Mouse (Mus musculus): Measurements from ENCODE around the gene Mov10. TPM values are rescaled to one million over a fixed set of nuclear protein-coding genes. Genes with fewer than 3 reads are reported as not detected.

The Mov10 gene
- polyA plus RNA-seq, 1 experiment from 2014 or later, result 51.8 TPM

- no peak overlapping the region for H3K4me3 ChIP-seq (ENCODE audit: low read length)
- H3K9ac ChIP-seq (ENCODE audit: low read depth, low read length), result no peak overlapping the region
- no peak overlapping the region for H3K4me2 ChIP-seq (replicated peaks; ENCODE audit: low read depth, low read length)
- H3K4me1 ChIP-seq (ENCODE audit: control insufficient read depth, insufficient read depth, low read length), result no peaks in the 10 kb centered on the region
- no peaks in the 10 kb centered on the region for H3K9me3 ChIP-seq (ENCODE audit: control insufficient read depth, low read length)
- ATAC-seq (ENCODE audit: low FRiP score, low TSS enrichment), result no peak
- WGBS, result 85% methylated on average over 1 of the region's 1 CpGs
- H3K27ac ChIP-seq (ENCODE audit: low read depth, low read length), result no peak overlapping the region
- H3K36me3 ChIP-seq (ENCODE audit: control insufficient read depth, insufficient read depth, low read length), result no peaks in the 10 kb centered on the region; the same call in 1 of the 2 replicates
- no peaks in the 10 kb centered on the region for H3K27me3 ChIP-seq (ENCODE audit: control insufficient read depth, insufficient read depth, low read length)
These were observed 36.1 kb upstream of the Mov10 start for GRCm38 (mm10) chr3:104854465-104854864.

DNA sequence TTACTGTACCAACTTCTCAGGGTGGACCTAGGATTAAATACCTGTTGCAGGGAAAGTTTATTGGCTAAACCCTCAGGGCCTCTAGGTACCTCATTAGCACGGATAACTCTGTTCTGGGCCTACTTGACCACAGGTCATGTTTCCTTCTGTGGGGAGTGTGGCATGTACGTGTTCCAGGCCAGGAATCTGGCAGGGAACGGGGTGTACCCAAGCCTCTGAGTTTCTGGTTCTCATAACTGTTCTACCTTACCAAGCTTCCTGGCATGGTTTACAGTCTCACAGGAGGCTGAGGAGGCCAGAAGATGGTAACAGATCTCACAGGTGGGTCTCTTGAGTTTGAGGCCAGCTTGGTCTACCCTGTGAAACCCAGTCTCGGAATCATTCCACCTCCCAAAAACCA is 28.2 kb upstream of the Mov10 start:
- Histone ChIP-seq H3K4me2 (replicated peaks; ENCODE audit: low read depth, low read length) (no peak overlapping the region), H3K9me3 (ENCODE audit: control insufficient read depth, low read length) (no peaks in the 10 kb centered on the region), H3K27ac (ENCODE audit: low read depth, low read length) (no peak overlapping the region), H3K4me3 (ENCODE audit: low read length) (no peak overlapping the region), H3K4me1 (ENCODE audit: control insufficient read depth, insufficient read depth, low read length) (no peaks in the 10 kb centered on the region), H3K9ac (ENCODE audit: low read depth, low read length) (no peak overlapping the region), H3K27me3 (ENCODE audit: control insufficient read depth, insufficient read depth, low read length) (no peaks in the 10 kb centered on the region), H3K36me3 (ENCODE audit: control insufficient read depth, insufficient read depth, low read length) (peaks cover 31% of the 10 kb centered on the region)
- no peak for ATAC-seq (ENCODE audit: low FRiP score, low TSS enrichment)
- 85% methylated on average over 4 of the region's 4 CpGs for WGBS

- Histone ChIP-seq H3K4me3 (ENCODE audit: low read length) (no peak overlapping the region), H3K27ac (ENCODE audit: low read depth, low read length) (no peak overlapping the region), H3K36me3 (ENCODE audit: control insufficient read depth, insufficient read depth, low read length) (peaks cover 69% of the 10 kb centered on the region), H3K27me3 (ENCODE audit: control insufficient read depth, insufficient read depth, low read length) (no peaks in the 10 kb centered on the region), H3K9me3 (ENCODE audit: control insufficient read depth, low read length) (no peaks in the 10 kb centered on the region), H3K4me1 (ENCODE audit: control insufficient read depth, insufficient read depth, low read length) (no peaks in the 10 kb centered on the region), H3K4me2 (replicated peaks; ENCODE audit: low read depth, low read length) (no peak overlapping the region), H3K9ac (ENCODE audit: low read depth, low read length) (no peak overlapping the region)
- no peak for ATAC-seq (ENCODE audit: low FRiP score, low TSS enrichment)
- 92% methylated on average over 5 of the region's 5 CpGs for WGBS
These were observed 22.7 kb upstream of the Mov10 start for GRCm38 (mm10) chr3:104841049-104841448.

- no peaks in the 10 kb centered on the region for H3K9me3 ChIP-seq (ENCODE audit: control insufficient read depth, low read length)
- 90% methylated on average over 3 of the region's 3 CpGs for WGBS
- H3K4me2 ChIP-seq (replicated peaks; ENCODE audit: low read depth, low read length), result no peak overlapping the region
- no peaks in the 10 kb centered on the region for H3K4me1 ChIP-seq (ENCODE audit: control insufficient read depth, insufficient read depth, low read length)
- no peak overlapping the region for H3K9ac ChIP-seq (ENCODE audit: low read depth, low read length)
- H3K27me3 ChIP-seq (ENCODE audit: control insufficient read depth, insufficient read depth, low read length), result no peaks in the 10 kb centered on the region
- no peak for ATAC-seq (ENCODE audit: low FRiP score, low TSS enrichment)
- no peak overlapping the region for H3K4me3 ChIP-seq (ENCODE audit: low read length)
- no peak overlapping the region for H3K27ac ChIP-seq (ENCODE audit: low read depth, low read length)
- peaks cover 71% of the 10 kb centered on the region for H3K36me3 ChIP-seq (ENCODE audit: control insufficient read depth, insufficient read depth, low read length)
These were observed 17.4 kb upstream of the Mov10 start for GRCm38 (mm10) chr3:104835797-104836196.

GRCm38 (mm10) chr3:104822413-104822812 is 4.0 kb upstream of the Mov10 start:
- Histone ChIP-seq H3K27me3 (ENCODE audit: control insufficient read depth, insufficient read depth, low read length) (no peaks in the 10 kb centered on the region), H3K9ac (ENCODE audit: low read depth, low read length) (no peak overlapping the region), H3K9me3 (ENCODE audit: control insufficient read depth, low read length) (no peaks in the 10 kb centered on the region), H3K4me2 (replicated peaks; ENCODE audit: low read depth, low read length) (no peak overlapping the region), H3K4me3 (ENCODE audit: low read length) (no peak overlapping the region), H3K36me3 (ENCODE audit: control insufficient read depth, insufficient read depth, low read length) (peaks cover 32% of the 10 kb centered on the region), H3K27ac (ENCODE audit: low read depth, low read length) (no peak overlapping the region), H3K4me1 (ENCODE audit: control insufficient read depth, insufficient read depth, low read length) (peaks cover 9% of the 10 kb centered on the region; the same call in 1 of the 2 replicates)
- WGBS, result 83% methylated on average over 3 of the region's 3 CpGs
- no peak for ATAC-seq (ENCODE audit: low FRiP score, low TSS enrichment)

DNA sequence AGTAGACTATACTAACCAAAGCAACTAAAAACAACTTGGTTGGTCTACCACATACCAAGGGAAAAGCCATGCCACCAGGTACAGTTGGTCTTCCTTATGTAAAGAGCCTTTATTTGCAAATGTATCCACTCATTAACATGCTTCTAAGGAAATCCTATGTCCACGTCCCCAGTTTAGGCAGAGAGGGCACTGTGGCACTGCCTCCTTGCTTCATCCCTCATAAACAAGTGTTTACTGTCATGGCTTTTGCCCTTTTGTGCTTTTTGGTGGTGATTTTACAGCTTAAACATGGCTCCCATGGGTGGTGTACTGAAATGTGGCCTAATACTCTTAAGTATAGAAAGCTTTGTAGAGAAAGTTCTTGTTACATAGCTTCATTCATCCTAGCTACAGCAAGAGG is 2.1 kb upstream of the Mov10 start:
- no peak overlapping the region for H3K4me3 ChIP-seq (ENCODE audit: low read length)
- H3K27ac ChIP-seq (ENCODE audit: low read depth, low read length), result no peak overlapping the region
- H3K27me3 ChIP-seq (ENCODE audit: control insufficient read depth, insufficient read depth, low read length), result no peaks in the 10 kb centered on the region
- no peak for ATAC-seq (ENCODE audit: low FRiP score, low TSS enrichment)
- 51% methylated on average over 1 of the region's 1 CpGs for WGBS
- peaks cover 15% of the 10 kb centered on the region for H3K36me3 ChIP-seq (ENCODE audit: control insufficient read depth, insufficient read depth, low read length)
- H3K9ac ChIP-seq (ENCODE audit: low read depth, low read length), result no peak overlapping the region
- no peak overlapping the region for H3K4me2 ChIP-seq (replicated peaks; ENCODE audit: low read depth, low read length)
- no peaks in the 10 kb centered on the region for H3K9me3 ChIP-seq (ENCODE audit: control insufficient read depth, low read length)
- peaks cover 13% of the 10 kb centered on the region for H3K4me1 ChIP-seq (ENCODE audit: control insufficient read depth, insufficient read depth, low read length)

- Histone ChIP-seq H3K9me3 (ENCODE audit: control insufficient read depth, low read length) (no peaks in the 10 kb centered on the region), H3K27me3 (ENCODE audit: control insufficient read depth, insufficient read depth, low read length) (no peaks in the 10 kb centered on the region), H3K9ac (ENCODE audit: low read depth, low read length) (peak overlapping the region; percentile 85; the same call in 1 of the 2 replicates), H3K4me1 (ENCODE audit: control insufficient read depth, insufficient read depth, low read length) (peaks cover 13% of the 10 kb centered on the region), H3K4me3 (ENCODE audit: low read length) (peak overlapping the region; percentile 53), H3K27ac (ENCODE audit: low read depth, low read length) (peak overlapping the region; percentile 97), H3K4me2 (replicated peaks; ENCODE audit: low read depth, low read length) (peak overlapping the region; percentile 53), H3K36me3 (ENCODE audit: control insufficient read depth, insufficient read depth, low read length) (peaks cover 10% of the 10 kb centered on the region)
- no peak for ATAC-seq (ENCODE audit: low FRiP score, low TSS enrichment)
- WGBS, result 1% methylated on average over 3 of the region's 3 CpGs
These were observed 379 bp upstream of the Mov10 start for GRCm38 (mm10) chr3:104818749-104819134.

DNA sequence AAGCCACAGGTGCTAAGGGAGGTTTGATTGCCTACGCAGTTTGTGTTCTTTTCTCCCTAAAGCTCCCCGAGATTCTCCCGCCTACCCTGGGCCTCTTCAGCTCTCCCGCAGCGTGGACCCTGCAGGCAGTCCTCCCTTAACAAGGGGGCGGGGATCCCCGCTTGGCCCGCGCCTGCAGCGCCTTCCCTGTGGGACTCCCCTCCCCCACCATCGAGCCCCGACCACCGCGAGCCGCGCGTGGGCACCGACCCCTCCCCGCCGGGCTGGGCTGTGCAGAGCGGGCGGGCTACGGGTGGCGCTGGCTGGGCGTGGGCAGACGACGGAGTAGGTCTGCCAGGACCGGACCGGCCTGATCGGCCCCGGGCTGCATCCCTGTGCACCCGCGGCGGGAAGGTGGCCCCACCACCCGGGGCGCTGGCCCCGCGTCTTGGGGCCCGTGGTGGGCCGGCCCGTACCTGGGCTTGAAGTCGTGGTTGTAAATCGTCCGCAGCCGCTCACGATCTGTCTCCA is 827 bp downstream of the Mov10 start:
- peak overlapping the region; percentile 53 for H3K4me2 ChIP-seq (replicated peaks; ENCODE audit: low read depth, low read length)
- peak overlapping the region; percentile 85 for H3K9ac ChIP-seq (ENCODE audit: low read depth, low read length)
- peaks cover 10% of the 10 kb centered on the region for H3K36me3 ChIP-seq (ENCODE audit: control insufficient read depth, insufficient read depth, low read length)
- no peaks in the 10 kb centered on the region for H3K9me3 ChIP-seq (ENCODE audit: control insufficient read depth, low read length)
- H3K27ac ChIP-seq (ENCODE audit: low read depth, low read length), result peak overlapping the region; percentile 97
- under 1% methylated on average over 31 of the region's 46 CpGs for WGBS
- ATAC-seq (ENCODE audit: low FRiP score, low TSS enrichment), result peak; percentile 65
- peak overlapping the region; percentile 53 for H3K4me3 ChIP-seq (ENCODE audit: low read length)
- H3K27me3 ChIP-seq (ENCODE audit: control insufficient read depth, insufficient read depth, low read length), result no peaks in the 10 kb centered on the region
- H3K4me1 ChIP-seq (ENCODE audit: control insufficient read depth, insufficient read depth, low read length), result peaks cover 13% of the 10 kb centered on the region

- peaks cover 2% of the 10 kb centered on the region for H3K36me3 ChIP-seq (ENCODE audit: control insufficient read depth, insufficient read depth, low read length)
- H3K27ac ChIP-seq (ENCODE audit: low read depth, low read length), result no peak overlapping the region
- H3K9me3 ChIP-seq (ENCODE audit: control insufficient read depth, low read length), result no peaks in the 10 kb centered on the region
- H3K4me1 ChIP-seq (ENCODE audit: control insufficient read depth, insufficient read depth, low read length), result peaks cover 16% of the 10 kb centered on the region
- no peak overlapping the region for H3K9ac ChIP-seq (ENCODE audit: low read depth, low read length)
- ATAC-seq (ENCODE audit: low FRiP score, low TSS enrichment), result no peak
- WGBS, result 95% methylated on average over 7 of the region's 7 CpGs
- H3K4me3 ChIP-seq (ENCODE audit: low read length), result no peak overlapping the region
- no peaks in the 10 kb centered on the region for H3K27me3 ChIP-seq (ENCODE audit: control insufficient read depth, insufficient read depth, low read length)
- H3K4me2 ChIP-seq (replicated peaks; ENCODE audit: low read depth, low read length), result no peak overlapping the region
These were observed 2.2 kb downstream of the Mov10 start for GRCm38 (mm10) chr3:104816130-104816529.

All from kidney, embryonic 14.5 days (tissue).